Mouse (Mus musculus) kidney, adult 2 months (tissue): ENCODE results near the gene Wscd2. TPM values are rescaled to one million over a fixed set of nuclear protein-coding genes. Genes with fewer than 3 reads are reported as not detected.

ENCODE experiments used
- DNase-seq: peaks from one replicate; pipeline ENCODE4 v3.0.0; 2021
- H3K27ac ChIP-seq: fragments of 200-500 bp; 2 replicates; pipeline ENCODE4 v1.5.1; 2012; ENCODE audit warnings: low read depth, low read length, control low read depth, inconsistent platforms; ENCODE audit not compliant: insufficient read depth
- H3K27me3 ChIP-seq: fragments of 200-500 bp; replicated peaks from 2 replicates; pipeline ENCODE4 v1.6.1; 2012; ENCODE audit warnings: mild to moderate bottlenecking, moderate library complexity, low read length, inconsistent platforms; ENCODE audit not compliant: control insufficient read depth, insufficient read depth
- H3K36me3 ChIP-seq: fragments of 200-500 bp; 2 replicates; pipeline ENCODE4 v1.6.1; 2012; ENCODE audit warnings: mild to moderate bottlenecking, moderate library complexity, low read length, inconsistent platforms; ENCODE audit not compliant: control insufficient read depth, insufficient read depth
- H3K4me1 ChIP-seq: fragments of 200-500 bp; 2 replicates; pipeline ENCODE4 v1.6.1; 2011; ENCODE audit warnings: low read length; ENCODE audit not compliant: control insufficient read depth, insufficient read depth
- H3K4me3 ChIP-seq: fragments of 200-500 bp; 2 replicates; pipeline ENCODE4 v1.5.1; 2011; ENCODE audit warnings: mild to moderate bottlenecking, low read depth, low read length, control low read depth; ENCODE audit not compliant: insufficient read depth
- CTCF ChIP-seq: fragments of 200-500 bp; conservative IDR thresholded peaks from 2 replicates; pipeline ENCODE4 v1.5.1; 2011; ENCODE audit warnings: low read depth, mild to moderate bottlenecking, control low read depth, low read length, moderate library complexity, mixed read lengths; ENCODE audit not compliant: insufficient read depth, insufficient read length
- POLR2A ChIP-seq: fragments of 200-500 bp; IDR thresholded peaks from one replicate; pipeline ENCODE4 v1.6.1; 2011; ENCODE audit warnings: low read depth, low read length, control low read depth
- WGBS: fragments of 180-500 bp; shearing (Covaris S2); methylation state at CpG from one replicate; pipeline ENCODE4 v1.1.7; 2018; 5-methylcytosine and 5-hydroxymethylcytosine counted together
- polyA plus RNA-seq: library from polyadenylated mRNA; depleted of rRNA; stranded (reverse); fragments of >200 nt; gene quantifications from 2 replicates; pipeline ENCODE4 v1.2.3, GENCODE M21; 2012

The Wscd2 gene
- polyA plus RNA-seq, 1 experiment, result 9.0 TPM

DNA sequence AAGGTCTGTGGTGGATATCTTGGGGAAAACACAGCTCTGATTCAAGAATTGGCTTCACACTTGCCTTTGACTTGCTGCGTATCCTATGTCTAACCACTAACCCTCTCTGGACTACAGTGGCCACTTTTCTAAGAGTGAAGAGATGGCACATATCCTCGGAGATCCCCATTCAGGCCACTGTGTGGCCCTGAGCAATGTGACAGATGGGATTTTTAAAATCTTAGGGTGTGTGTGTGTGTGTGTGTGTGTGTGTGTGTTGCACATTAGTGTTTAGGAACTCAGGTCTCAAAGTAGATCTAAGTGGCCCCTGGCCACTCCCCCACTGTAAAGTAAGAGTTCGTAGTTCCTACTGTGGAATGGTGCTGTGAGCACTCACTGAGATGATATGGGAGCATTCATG, 1.9 kb downstream of the Wscd2 start:
- no peak for TF ChIP-seq POLR2A
- DNase-seq, result no peak
- no peaks in the 10 kb centered on the region for H3K4me1 ChIP-seq
- no peaks in the 10 kb centered on the region for H3K27me3 ChIP-seq
- no peak overlapping the region for H3K27ac ChIP-seq
- no peaks in the 10 kb centered on the region for H3K36me3 ChIP-seq
- no peak overlapping the region for H3K4me3 ChIP-seq
- WGBS, result 79% methylated on average over 3 of the region's 3 CpGs

DNA sequence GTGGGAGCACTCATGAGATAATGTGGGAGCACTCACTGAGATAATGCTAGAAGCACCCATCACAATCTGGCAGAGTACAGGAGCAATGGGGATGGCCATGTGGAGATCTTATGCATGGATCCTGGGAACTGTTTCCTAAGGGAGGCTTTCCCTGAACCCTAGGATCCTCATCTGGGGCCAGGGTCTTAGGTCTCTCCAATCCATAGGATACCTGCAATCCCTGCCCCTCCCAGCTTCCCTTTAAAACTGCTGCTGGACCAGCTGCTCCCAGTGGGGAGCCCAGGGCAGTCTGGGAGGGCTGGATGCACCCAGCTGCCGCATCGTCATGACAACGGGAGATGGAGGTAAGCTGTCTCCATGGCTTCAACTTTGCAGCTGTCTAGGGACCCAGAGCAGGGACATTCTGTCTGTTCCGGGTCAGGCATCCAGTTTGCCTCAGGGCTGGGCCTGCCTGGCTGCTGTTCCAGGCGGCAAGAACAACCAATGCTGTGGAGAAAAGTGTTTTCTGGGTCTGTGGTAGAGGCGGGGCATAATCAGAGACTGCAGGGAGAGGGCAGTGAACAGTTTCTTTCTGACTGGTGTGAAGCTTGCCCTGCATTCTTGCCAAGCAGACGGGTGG, 2.4 kb downstream of the Wscd2 start:
- H3K27me3 ChIP-seq, result no peaks in the 10 kb centered on the region
- TF ChIP-seq CTCF, result no peak
- TF ChIP-seq POLR2A, result no peak
- peak; percentile 27 for DNase-seq

DNA sequence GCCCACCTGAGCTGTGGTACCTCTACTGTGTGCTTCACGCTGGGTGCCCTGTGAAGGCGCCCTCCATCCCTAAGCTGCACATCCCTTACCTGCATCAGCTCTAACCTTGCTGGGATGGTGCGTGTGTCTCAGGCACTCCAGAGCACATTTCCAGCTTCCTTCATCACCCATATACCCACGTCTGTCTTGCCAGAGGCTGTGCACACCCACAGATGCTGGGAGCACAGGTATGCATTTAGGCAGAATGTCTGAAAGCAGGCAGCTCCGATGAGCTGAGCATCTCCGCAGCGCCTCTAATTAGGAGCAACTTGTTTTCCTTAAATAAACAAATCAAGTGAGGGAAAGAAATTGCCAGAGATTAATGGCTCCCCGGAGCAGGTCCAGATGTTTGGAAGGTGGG, 3.9 kb downstream of the Wscd2 start:
- no peak overlapping the region for H3K4me3 ChIP-seq
- WGBS, result 69% methylated on average over 8 of the region's 8 CpGs
- TF ChIP-seq CTCF, result no peak
- H3K4me1 ChIP-seq, result no peaks in the 10 kb centered on the region
- DNase-seq, result no peak
- no peaks in the 10 kb centered on the region for H3K27me3 ChIP-seq
- no peak overlapping the region for H3K27ac ChIP-seq
- H3K36me3 ChIP-seq, result no peaks in the 10 kb centered on the region

More for the DNA sequence above, 2.4 kb downstream of the Wscd2 start:
- no peaks in the 10 kb centered on the region for H3K36me3 ChIP-seq
- no peak overlapping the region for H3K4me3 ChIP-seq
- H3K4me1 ChIP-seq, result no peaks in the 10 kb centered on the region
- WGBS, result 24% methylated on average over 7 of the region's 7 CpGs
- H3K27ac ChIP-seq, result no peak overlapping the region

DNA sequence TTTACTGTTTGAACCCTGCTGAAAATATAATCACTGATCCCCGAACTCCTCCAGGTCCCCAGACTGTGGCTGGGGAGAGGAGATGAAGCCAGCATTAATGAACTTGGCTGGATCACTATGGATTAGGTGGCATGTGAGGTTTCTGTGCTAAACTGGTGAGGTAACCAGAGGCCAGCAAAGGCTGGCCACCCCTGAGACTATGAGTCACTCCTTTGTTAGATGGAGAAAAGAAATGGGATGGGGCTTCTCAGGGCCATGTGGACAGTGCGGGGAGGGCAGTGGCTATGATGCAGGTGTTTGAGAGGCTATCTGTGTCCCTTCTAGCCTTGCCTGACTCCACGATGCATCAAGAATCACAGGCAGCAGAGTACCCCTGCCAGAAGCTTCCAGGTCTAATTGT, 6.8 kb downstream of the Wscd2 start:
- no peaks in the 10 kb centered on the region for H3K27me3 ChIP-seq
- H3K27ac ChIP-seq, result no peak overlapping the region
- DNase-seq, result no peak
- no peaks in the 10 kb centered on the region for H3K4me1 ChIP-seq
- H3K36me3 ChIP-seq, result no peaks in the 10 kb centered on the region
- no peak for TF ChIP-seq POLR2A
- no peak for TF ChIP-seq CTCF
- H3K4me3 ChIP-seq, result no peak overlapping the region
- WGBS, result 68% methylated on average over 3 of the region's 3 CpGs

DNA sequence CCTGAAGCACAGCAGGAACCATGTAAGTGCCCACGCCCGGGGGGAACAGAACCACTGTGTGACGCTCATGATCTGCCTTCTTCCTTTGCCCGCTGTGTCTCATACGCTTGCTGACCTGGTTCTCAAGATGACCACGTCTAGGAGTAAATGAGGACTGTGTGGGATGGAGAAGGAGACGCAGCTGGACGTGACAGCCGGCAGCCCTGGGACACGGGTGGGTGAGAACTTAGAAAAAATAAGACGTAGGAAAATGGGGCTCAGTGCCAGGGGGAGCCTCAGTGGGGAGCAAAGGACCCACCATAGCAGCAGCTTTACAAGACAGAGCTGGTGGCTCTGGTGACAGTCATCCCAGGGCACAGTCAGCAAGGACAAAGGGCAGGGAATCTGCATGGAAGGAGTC, 9.3 kb downstream of the Wscd2 start:
- 78% methylated on average over 11 of the region's 11 CpGs for WGBS
- DNase-seq, result no peak
- TF ChIP-seq POLR2A, result no peak
- no peak for TF ChIP-seq CTCF
- no peaks in the 10 kb centered on the region for H3K27me3 ChIP-seq
- H3K4me1 ChIP-seq, result no peaks in the 10 kb centered on the region
- no peak overlapping the region for H3K4me3 ChIP-seq
- H3K36me3 ChIP-seq, result no peaks in the 10 kb centered on the region
- H3K27ac ChIP-seq, result no peak overlapping the region

DNA sequence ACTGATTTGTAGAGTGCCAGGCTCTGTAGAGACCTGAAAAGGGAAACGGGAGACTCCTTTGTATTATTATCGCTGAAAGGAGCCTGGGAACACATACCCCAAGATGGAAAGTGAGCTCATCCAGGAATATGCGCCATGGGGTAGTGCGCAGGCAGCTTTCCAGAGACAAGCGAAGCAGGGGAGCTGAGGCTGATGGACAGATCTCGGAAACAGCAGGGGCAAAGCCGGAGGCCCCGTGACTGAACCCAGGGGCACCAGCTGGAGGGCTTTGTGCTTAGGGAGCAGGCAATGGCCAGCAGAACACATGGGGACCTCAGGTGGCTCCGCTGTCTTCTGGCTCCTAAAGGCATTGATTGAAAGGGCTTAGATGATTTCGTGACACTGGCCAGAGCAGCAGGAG, 13.1 kb downstream of the Wscd2 start:
- no peak overlapping the region for H3K27ac ChIP-seq
- no peaks in the 10 kb centered on the region for H3K4me1 ChIP-seq
- H3K36me3 ChIP-seq, result no peaks in the 10 kb centered on the region
- no peak for DNase-seq
- no peak overlapping the region for H3K4me3 ChIP-seq
- no peaks in the 10 kb centered on the region for H3K27me3 ChIP-seq
- 34% methylated on average over 10 of the region's 10 CpGs for WGBS
- TF ChIP-seq POLR2A (no peak), CTCF (no peak)

DNA sequence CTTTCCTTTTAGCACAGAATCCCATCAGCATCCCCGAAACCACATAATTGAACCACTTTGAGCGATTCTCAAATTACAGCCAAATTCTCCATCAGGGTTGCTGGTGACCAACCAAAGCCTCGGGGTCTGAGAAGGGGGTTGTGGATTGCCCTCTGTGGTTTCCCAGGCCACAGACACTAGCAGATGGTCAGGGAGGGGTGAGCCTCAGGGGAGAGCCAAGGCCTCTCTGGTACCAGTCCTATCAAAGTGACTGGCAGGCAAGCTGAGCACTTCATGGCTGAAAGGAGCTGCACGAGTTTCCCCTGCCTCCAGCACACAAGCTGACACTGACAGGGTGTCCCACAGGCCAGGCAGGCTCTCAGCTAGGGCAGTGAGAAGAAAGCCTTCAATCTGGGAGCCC, 14.5 kb downstream of the Wscd2 start:
- no peak for DNase-seq
- no peak overlapping the region for H3K4me3 ChIP-seq
- WGBS, result 38% methylated on average over 4 of the region's 4 CpGs
- H3K36me3 ChIP-seq, result no peaks in the 10 kb centered on the region
- TF ChIP-seq CTCF (no peak), POLR2A (no peak)
- H3K27ac ChIP-seq, result no peak overlapping the region
- H3K4me1 ChIP-seq, result no peaks in the 10 kb centered on the region
- no peaks in the 10 kb centered on the region for H3K27me3 ChIP-seq

DNA sequence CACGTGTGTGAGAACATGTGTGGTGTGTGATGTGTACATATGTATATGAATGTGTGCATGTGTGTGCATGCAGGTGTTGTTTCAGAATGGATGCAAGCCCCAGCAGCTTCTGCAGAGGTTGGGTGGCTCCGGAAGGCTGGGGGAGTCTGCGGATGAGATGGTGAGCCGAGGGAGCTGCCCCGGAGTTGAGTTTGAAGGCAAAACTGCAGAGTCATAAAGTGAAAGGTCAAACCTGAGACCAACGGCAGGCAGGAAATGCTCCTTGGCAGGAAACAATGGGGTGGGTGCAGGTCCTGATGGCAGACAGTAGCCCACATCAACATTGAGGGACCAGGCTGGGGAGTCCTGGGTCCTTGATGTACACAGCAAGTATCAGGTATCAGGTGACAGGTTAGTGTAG, 15.9 kb downstream of the Wscd2 start:
- H3K27me3 ChIP-seq, result no peaks in the 10 kb centered on the region
- no peak for DNase-seq
- TF ChIP-seq POLR2A (no peak), CTCF (no peak)
- no peaks in the 10 kb centered on the region for H3K36me3 ChIP-seq
- no peaks in the 10 kb centered on the region for H3K4me1 ChIP-seq
- H3K4me3 ChIP-seq, result no peak overlapping the region
- no peak overlapping the region for H3K27ac ChIP-seq
- 33% methylated on average over 6 of the region's 6 CpGs for WGBS
